Mouse (Mus musculus) frontal cortex, postnatal 25 days (tissue): Measurements from ENCODE around the gene Olfr1393.
"Not testable (repeated sequence)": the region's sequence is repeated elsewhere in the genome, so short reads cannot be mapped to it uniquely, and the experiment has no call there.

Experiments
- DNase-seq, 2 experiments: peaks; one replicate each; pipeline ENCODE4 v3.0.0; 2022; ENCODE audit warnings: low spot score in 2 of 2

The Olfr1393 gene

DNA sequence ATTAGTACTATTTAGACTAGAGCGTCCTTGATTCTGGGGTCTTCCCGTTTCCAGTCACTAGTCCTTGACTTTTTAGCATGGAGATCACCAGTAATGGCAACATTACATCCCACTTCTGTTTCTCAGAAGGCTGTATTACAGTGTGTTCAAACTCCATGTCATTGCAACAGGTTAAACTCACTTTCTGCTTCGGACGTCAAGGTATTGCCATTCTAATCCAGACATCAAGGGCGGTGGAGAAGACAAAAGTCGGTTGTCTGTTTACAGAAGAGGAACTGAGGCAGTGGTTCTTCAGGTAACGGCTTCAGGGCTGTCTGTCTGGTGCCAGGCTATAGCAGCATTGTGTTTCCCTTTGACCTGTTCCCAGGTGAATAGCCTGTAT is 26.7 kb upstream of the Olfr1393 start:
- no peak for DNase-seq

DNA sequence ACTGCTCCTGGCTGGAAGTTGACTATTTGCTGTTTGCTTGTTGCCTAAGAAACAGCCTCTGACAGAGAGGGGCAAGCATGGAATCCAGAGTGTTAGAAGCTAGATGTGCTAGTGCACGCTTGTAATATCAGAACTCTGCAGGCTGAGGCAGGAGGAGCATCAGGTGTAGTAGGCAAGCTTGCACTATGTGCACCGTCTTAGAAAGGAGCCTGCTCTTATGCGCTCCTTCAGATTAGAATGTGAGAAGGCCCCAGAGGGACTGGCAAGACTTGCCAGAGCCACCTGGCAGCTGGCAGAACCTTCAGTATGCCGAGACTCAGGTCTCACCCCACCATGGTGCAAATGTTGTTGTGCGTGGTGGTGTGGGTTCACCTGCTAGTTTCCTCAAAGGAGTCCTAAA is 26.1 kb upstream of the Olfr1393 start:
- no peak for DNase-seq

- no peak for DNase-seq
These were observed 25.1 kb upstream of the Olfr1393 start for GRCm38 (mm10) chr11:49253035-49253434.

DNA sequence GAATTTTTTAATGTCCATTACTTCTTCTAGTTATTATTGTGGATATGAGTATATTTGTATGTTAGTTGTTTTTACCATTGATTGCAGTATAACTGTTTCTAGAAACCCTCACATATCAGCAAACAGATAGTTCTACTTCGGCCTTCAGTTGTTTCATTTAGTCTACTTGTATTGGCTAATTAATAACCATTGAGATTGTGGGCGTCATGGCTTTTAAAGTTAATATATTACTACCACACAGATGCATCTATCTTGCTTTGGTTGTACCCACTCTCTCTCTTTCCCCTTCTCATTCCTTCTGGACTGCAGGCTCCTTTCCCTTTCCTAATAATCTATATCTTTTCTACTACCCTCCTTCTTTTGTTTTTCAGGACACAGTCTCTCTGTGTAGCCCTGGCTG is 18.8 kb upstream of the Olfr1393 start:
- DNase-seq, result no peak

DNA sequence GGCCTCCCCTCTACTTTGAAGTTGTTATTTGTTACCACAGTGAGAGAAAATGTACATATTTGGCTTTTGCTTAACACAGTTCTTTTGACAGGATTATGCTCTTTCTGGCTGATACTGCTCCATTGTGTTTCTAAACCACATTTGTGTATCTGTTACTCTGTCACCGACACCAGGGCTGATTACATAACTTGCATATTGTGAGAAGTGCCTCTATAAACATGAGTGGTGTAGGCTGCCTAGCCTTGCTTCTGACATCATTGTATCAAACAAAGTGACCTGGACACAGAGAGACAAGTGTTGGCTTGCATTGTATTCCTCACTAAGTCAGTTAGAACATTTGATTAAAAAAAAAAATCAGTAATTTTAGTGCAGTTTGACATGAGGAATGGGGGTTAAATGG is 18.3 kb upstream of the Olfr1393 start:
- DNase-seq, result no peak

- DNase-seq, result no peak
These were observed 17.3 kb upstream of the Olfr1393 start for GRCm38 (mm10) chr11:49260598-49261312.

GRCm38 (mm10) chr11:49261313-49261855 is 16.7 kb upstream of the Olfr1393 start:
- no peak for DNase-seq

- no peak for DNase-seq
These were observed 15.8 kb upstream of the Olfr1393 start for GRCm38 (mm10) chr11:49262286-49262685.

DNA sequence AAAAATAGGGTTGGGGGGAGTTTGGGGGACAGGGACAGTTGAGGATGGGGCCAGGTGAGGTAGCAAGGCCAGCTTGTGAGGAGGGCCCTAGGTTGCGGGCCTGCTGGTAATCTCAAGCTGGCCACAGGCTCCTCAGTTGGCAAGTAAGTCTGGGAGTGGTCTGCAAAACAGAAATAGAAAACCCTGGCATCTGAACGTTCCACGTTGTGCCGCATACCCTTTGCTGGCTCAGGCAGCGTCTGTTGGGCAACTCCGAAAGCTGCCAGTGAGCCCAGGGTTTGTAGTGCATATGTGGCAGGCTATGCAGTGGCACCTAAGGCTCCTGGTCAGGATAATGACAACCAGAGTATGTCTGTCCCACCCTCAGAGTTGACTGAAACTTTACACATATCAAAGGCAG is 15.0 kb upstream of the Olfr1393 start:
- no peak for DNase-seq

DNA sequence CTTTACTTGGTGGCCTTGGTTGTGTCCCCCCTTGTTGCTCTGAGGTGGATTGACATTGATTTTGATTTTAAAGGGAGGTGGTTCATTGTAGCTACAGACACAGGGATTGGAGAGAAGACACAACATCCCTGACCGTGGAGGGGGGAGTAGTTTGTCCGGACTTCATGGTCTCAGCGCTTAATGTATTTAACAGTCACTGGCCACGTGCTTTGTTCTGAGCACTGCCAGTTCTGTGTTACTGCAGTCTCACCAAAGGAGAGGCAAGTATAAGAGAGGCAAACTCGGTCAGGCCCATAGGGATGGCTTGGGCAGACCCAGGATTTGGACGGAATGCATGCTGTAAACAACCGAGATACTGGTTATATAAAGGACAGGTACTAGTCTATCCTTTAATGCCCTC is 14.0 kb upstream of the Olfr1393 start:
- no peak for DNase-seq

- DNase-seq, result no peak
These were observed 13.5 kb upstream of the Olfr1393 start for GRCm38 (mm10) chr11:49264622-49265021.

- no peak for DNase-seq
These were observed 13.0 kb upstream of the Olfr1393 start for GRCm38 (mm10) chr11:49265101-49265500.

DNA sequence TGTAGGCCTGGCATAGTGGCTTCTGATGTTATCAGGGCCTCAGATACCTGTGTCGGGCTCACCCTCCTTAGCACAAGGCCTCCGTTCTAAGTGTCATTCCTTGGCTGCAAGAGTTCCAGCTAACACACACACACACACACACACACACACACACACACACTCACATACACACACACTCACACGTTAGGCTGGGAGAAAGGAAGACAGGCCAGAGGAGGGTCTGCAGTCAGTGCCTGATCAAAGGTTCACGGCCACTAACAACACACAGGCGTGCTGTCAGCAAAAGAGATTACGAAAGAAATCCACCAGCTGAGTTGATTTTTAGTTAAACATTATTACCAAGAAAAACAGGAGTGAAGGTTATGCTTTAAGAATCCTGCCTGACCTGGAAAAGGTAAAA is 11.4 kb upstream of the Olfr1393 start:
- no peak for DNase-seq

DNA sequence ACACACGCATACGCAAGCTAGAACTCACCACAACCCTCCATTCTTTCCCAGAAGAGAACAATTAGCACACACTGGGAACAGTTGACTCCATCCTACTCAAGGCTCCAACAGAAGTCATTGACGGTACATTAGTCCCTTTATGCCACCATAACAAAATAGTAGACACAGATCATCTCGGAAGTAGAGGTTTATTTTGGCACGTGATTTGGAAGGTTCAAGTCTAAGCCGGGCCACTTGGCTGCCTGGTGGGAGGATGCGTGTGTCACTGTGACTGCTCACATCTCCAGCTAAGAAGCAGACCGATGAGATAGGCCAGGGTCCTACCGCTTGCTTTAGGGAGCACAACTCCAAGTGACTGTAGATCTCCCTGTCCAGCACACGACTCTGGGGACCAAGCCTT is 10.8 kb upstream of the Olfr1393 start:
- no peak for DNase-seq

- DNase-seq, result no peak
These were observed 10.0 kb upstream of the Olfr1393 start for GRCm38 (mm10) chr11:49267970-49268579.

GRCm38 (mm10) chr11:49269761-49270160 is 8.3 kb upstream of the Olfr1393 start:
- no peak for DNase-seq

DNA sequence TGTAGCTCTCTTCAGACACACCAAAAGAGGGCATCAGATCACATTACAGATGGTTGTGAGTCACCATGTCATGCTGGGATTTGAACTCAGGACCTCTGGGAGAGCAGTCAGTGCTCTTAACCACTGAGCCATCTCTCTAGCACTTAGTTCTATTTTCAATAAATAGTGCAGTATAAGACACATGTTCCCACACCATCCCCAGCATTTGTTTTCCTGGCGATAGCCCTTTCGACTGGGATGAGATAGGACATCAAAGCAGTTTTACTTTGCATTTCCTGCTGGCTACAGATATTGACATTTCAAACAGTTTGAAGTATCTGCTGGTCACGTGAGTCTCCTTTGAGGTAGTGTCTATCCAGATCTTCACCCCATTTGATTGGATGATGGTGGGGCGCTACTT is 7.7 kb upstream of the Olfr1393 start:
- DNase-seq, result no peak

DNA sequence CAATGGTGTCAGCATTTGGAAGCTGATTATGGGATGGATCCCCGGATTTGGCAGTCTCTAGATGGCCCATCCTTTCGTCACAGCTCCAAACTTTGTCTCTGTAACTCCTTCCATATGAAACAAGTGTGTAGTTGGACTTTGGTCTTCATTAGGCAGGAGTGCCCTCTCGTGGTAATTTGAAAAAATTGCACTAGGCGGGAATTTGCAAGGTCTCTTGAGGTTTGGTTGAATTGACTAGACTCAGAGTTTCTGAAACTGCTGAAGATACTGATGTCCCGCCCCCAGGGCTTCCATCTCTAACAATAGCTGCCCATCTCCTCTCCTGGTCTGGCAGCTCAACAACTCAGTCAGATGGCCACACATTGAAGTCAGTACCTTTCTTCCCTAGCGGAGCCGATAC is 6.8 kb upstream of the Olfr1393 start:
- DNase-seq, result no peak

DNA sequence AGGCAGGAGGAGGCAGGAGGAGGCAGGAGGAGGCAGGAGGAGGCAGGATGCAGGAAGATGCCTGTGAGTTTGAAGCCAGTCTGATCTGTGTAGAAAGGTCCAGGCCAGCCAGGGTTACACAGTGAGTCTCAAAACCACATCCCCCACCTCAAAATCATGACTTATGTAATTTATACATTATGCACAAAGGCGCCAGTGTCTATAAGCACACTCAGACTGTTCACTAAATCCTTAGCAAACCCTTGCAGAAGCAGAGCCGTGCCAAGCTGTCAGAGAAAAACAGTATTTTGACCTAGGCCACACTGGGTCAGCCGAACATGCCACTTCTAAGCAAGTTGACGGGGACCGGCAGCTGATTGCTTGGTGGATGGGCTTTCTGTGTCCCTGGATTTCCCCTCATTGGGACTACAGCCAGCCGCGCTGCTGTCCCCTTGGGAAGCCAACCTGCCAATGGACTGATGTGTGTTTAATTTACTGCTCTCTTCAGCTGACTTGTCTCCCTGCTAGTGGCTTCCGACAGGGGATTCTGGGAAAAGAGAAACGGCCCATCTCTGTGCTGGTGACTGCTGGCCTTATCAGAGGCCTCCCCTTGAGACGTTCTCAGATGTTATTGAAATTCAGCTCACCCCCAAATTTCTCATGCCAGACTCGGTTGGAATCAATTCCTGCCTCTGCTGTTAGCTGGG is 4.1 kb upstream of the Olfr1393 start:
- DNase-seq, result no peak

- not testable (repeated sequence) for DNase-seq
These were observed 6.9 kb downstream of the Olfr1393 start, which contains the start of gene Olfr1392 for GRCm38 (mm10) chr11:49284982-49285381. Gene Olfr1392, plus strand, starts transcription at chr11:49285282.

- DNase-seq, result no peak
These were observed 9.1 kb downstream of the Olfr1393 start for GRCm38 (mm10) chr11:49287251-49287650.

GRCm38 (mm10) chr11:49292777-49293176 is 14.7 kb downstream of the Olfr1393 start:
- peak in 1 of 2 experiments; percentile 12 for DNase-seq

DNA sequence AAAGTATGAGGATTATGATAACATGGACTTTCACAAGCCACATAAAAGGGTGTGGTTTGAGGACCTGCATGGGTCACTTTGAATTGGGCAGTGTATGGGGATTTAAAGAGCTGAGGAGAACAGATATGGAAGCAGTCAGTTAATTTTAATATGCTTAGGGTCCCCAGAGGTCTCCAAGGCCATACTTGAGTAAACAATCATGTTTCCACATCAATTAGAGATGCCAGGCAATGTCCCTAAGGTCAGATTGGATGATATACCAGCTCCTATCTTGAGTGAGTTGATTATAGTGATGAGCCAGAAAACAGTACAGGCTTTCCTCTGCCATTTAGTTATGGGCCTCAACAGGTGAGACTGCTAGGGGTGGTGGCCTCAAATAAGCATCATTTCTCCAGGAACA is 26.3 kb downstream of the Olfr1393 start, which contains the start of gene Olfr10:
Olfr10 (plus strand) TSS at position 301 of the 400 bp plus-strand sequence.
- no peak for DNase-seq
